Mouse (Mus musculus) urinary bladder, adult 2 months (tissue): ENCODE results near the gene Tmed10. TPM values are rescaled to one million over a fixed set of nuclear protein-coding genes. Genes with fewer than 3 reads are reported as not detected.

Source experiments
- DNase-seq: peaks from one replicate; pipeline ENCODE4 v3.0.0; 2022; ENCODE audit warnings: low spot score
- polyA plus RNA-seq: library from polyadenylated mRNA; depleted of rRNA; stranded (reverse); fragments of >200 nt; gene quantifications from 2 replicates; pipeline ENCODE4 v1.2.3, GENCODE M21; 2012; rRNA removed

Tmed10 gene
- polyA plus RNA-seq, 1 experiment = 207 TPM

DNA sequence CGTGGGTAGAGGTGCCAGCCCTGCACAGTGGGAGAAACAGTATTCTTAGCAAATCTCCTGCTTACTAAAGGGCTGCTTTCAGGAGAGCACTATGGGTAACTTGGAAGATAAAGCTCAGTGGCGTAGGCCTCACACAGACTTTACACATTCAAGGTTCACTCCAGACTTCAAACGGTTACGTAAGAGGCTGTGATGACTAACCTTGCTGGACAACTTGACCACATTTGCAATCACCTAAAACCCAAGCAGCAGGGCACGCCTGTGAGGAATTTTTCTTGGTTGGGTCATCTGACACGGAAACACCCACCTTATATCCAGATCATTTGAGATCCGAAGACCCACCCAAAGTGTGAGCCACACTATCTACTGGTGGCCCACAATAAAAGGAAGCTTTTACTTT, 44.5 kb downstream of the Tmed10 start:
- DNase-seq = no peak

DNA sequence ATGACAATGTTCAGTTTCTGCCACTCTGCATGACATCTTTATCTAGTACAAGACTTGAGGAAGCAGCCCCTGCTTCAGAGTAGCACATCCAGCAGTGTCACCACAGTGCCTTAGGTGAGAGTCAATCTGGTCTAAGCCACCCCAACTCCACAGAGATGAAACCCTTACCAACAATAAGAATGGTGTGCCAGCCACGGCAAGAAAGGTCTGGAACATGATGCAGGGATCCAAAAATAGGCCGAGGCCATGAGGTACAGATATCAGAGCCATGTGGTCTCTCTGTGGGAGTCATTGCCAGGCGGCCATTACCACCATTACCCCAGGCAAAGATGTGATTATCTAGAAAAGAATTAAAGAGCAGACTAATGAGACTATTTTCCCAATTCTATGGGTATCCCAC, 66.0 kb downstream of the Tmed10 start:
- no peak for DNase-seq

DNA sequence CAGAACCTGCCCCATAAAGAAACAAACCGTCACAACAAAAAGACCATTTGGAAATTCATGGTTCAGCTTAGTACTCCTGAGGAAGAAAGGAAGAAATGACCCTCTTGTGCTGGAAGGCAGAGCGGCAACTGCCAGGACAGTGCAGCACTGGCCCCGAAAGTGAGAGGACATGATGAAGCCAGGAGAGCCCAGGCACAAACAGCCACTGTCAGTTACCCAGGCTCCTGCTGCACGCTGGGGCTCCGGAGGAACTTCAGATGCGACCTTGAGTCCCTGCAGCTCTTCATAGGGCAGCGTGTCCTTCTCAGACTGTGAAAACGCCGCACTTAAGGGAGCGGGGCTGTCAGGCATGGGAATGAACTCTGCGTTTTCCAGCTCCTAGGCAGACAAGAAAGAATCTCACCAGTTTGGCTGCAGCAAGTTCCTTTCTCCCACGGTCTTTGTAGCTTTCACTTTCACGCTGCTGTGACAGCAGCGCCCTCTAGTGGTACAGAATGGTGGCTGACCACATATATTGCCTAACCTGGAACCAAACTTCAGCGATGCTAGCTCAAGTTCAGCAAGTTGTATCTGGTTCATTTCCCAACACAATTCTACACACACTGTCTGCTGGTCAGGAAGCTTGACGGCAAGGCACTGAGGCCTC, 69.3 kb downstream of the Tmed10 start:
- peak; percentile 63 for DNase-seq

- DNase-seq = no peak
Measured at GRCm38 (mm10) chr12:85304725-85305124, 69.9 kb downstream of the Tmed10 start.

- no peak for DNase-seq
Measured at GRCm38 (mm10) chr12:85303256-85303655, 71.4 kb downstream of the Tmed10 start.

GRCm38 (mm10) chr12:85298835-85299180, 75.8 kb downstream of the Tmed10 start:
- no peak for DNase-seq

DNA sequence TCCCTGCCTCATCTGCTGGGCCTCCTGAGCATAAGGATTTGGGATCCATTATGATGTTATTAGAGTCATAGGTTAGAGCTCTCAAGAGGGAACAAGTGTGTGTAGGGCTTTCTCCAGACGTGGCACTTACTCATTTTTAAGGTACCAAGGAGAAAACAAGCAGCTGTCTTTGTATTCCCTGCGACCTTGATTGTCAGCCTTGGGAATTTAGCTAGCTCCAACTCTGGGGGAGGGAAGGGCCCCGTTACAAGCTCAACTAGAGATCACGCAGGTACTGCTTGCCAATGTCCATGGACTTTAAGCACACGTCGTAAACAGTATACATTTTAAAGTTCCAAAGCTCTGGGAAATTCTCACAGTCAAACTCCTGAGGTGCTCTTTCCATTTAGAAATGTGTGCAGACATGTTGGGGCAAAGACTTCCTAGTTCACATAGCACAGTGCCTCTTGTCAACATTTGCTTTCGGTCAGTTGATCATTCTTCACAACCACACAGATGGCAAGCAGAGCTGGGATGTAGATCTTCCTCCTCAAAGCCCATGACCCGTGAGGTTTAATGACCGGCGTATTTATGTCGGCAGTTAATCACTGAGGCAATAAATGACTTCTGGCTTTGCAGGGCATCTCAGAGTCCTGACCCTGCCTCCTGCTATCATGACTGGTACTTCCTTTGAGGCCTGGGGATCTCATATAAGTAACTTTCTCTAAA, 76.4 kb downstream of the Tmed10 start:
- no peak for DNase-seq

GRCm38 (mm10) chr12:85297345-85297997, 77.2 kb downstream of the Tmed10 start:
- DNase-seq = no peak

DNA sequence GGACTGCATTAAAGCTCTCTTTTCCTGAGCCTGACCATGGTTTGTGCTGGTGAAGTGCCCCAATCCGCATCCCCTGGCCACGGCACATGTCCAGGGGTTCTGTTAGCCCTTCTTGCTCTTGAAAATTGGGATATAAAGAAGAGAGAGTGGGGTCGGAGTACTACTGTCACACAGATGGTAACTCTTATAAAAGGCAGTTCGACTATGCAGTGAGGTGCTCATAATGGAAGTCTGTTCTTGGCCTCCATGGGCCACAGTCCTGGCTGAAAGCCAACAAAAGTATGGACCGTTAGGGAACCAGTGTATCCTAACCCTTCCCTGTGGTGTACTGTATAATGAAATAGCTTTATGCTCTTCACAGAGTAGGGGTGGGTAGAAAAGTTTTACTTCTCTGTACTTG, 77.7 kb downstream of the Tmed10 start:
- DNase-seq = no peak

DNA sequence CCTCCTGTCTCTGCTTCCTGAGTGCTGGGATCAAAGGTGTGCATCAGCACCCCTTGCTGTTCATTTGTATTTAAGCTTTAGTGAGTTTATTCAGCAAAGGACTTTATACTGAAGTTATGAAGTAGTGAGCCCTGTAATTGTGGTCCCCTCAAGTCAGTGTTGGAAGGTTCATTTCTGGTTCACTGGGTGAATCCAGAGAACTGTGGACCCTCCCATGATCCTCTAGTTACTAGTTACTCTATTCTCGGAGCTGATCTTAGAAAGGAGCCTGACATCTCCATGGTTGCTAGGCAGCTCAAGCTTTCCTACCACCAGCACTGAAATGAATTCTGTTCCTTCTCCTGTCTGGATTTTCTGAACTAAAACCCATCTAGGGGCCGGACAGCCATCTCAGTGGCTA, 79.1 kb downstream of the Tmed10 start:
- DNase-seq = no peak

DNA sequence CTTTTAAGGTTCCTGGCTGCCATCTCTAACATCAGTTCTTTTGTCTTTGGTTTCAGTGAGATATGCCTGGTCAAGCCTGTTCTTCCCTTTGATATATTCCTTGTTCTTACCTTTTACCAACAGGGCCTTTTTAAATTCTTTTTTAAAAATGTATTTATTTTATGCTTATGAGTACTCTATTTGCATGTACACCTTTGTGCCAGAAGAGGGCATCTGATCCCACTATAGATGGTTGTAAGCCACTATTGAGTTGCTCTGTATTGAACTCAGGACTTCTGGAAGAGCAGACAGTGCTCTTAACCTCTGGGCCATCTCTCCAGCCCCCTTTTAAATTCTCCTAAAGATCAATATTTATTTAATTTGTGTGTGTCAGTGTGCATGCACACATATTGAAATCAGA, 81.7 kb downstream of the Tmed10 start:
- no peak for DNase-seq

GRCm38 (mm10) chr12:85292288-85292687, 82.4 kb downstream of the Tmed10 start:
- no peak for DNase-seq

DNA sequence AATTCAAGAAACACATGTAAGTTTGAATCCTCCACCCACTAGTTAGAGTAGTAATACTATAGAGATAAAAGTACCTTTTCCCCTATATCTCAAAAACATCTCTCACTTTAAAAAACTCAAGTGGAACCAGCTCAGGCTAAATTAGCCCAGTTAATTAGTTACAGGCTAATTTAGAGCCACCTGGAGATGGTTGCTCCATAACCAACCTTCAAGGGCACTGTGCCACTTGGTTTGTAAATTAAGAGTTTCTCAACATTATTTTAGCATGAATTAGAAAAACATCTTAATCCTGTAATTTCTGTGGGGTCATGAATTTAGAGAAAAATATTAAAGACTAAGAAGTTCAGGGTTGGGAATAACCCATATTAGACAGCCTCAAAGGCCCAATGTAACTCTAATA, 83.1 kb downstream of the Tmed10 start:
- DNase-seq = no peak

DNA sequence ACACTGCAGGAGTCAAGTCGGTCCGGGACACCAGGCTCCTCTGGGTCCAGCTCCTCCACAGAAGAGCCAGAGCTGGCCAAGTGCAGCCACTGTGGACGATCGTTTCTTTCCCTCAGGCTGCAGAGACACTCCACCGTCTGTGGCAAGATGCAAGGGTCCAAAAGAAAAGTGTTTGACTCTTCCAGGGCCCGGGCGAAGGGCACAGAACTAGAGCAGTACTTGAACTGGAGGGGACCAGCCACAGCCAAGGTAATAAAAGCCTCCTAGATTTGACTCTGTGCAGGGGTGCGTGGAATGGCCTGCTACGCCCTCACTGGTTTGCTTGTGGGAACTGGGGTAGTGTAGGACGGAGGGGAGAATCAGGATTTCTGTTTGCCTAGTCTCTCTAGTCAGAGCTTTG, 84.0 kb downstream of the Tmed10 start:
- no peak for DNase-seq

Other genes starting within 250 kb of the Tmed10 start
- gene Rps6kl1, start 223.6 kb downstream of the Tmed10 start, polyA plus RNA-seq = 0.32 and 0.34 TPM in 2 replicates
- gene Pgf, start 197.1 kb downstream of the Tmed10 start, polyA plus RNA-seq = 6.0 and 7.7 TPM in 2 replicates
- gene Eif2b2, start 155.4 kb downstream of the Tmed10 start, polyA plus RNA-seq = 73.8 and 82.6 TPM in 2 replicates
- gene Mlh3, start 104.2 kb downstream of the Tmed10 start, polyA plus RNA-seq = 10.9 and 12.4 TPM in 2 replicates
- gene Acyp1, start 86.4 kb downstream of the Tmed10 start, polyA plus RNA-seq = 40.4 and 47.4 TPM in 2 replicates
- gene Zc2hc1c, start 86.3 kb downstream of the Tmed10 start, polyA plus RNA-seq = 1.1 and 1.3 TPM in 2 replicates
- gene Nek9, start 35.5 kb downstream of the Tmed10 start, polyA plus RNA-seq = 54.2 and 64.1 TPM in 2 replicates
- gene Fos, start 99.0 kb upstream of the Tmed10 start, polyA plus RNA-seq = 28.5 and 37.0 TPM in 2 replicates
- gene Jdp2, start 224.2 kb upstream of the Tmed10 start, polyA plus RNA-seq = 20.3 and 27.1 TPM in 2 replicates